Mouse (Mus musculus) brain, embryonic 14.5 days (tissue): ENCODE measurements around the gene Hoxa13.

Experiments used
- CTCF ChIP-seq: fragments of 200-500 bp; IDR thresholded peaks from 2 replicates; pipeline ENCODE4 v1.5.1; 2012; ENCODE audit warnings: inconsistent platforms, mild to moderate bottlenecking, moderate library complexity, borderline replicate concordance; ENCODE audit not compliant: insufficient read depth, insufficient read length; ENCODE audit errors: extremely low read depth
- POLR2A ChIP-seq: fragments of 200-500 bp; IDR thresholded peaks from 2 replicates; pipeline ENCODE4 v1.6.1; 2012; ENCODE audit warnings: mild to moderate bottlenecking, inconsistent platforms, borderline replicate concordance; ENCODE audit not compliant: poor library complexity, insufficient read depth, insufficient read length, severe bottlenecking; ENCODE audit errors: extremely low read depth

DNA sequence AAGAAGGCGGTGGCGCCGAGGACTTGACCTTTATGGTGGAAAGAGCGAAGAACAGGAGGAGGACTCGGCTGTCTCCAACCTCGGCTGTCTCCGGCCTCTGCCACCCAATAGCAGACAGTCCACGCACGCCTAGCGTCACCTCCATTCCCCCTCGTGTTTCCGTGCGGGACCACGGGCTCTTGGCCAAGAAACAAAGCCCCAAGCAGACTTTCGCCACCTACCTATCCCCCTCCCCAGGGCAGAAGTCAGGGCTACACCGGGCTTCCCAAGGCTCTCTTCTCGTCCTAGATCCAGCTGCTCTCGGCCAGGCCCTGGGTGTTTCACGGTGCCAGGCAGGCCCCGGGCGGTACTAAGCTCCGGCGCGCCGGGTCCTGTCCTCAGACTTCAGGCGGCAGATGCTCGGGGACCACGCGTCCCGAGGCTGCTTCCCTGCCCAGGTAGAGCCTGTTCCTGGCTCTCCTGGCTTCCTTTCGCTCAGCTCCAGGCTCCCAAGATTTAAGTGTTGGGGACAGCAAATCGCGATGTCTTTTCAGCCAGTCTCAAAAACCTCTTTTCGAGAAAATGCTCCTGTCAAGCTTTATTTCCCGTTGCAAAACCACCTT lies 7.8 kb downstream of the Hoxa13 start:
- no peak for TF ChIP-seq POLR2A
- TF ChIP-seq CTCF: no peak
